Mouse (Mus musculus) forebrain, postnatal 0 days (tissue): ENCODE measurements around the gene Mnd1. TPM values are rescaled to one million over a fixed set of nuclear protein-coding genes. Genes with fewer than 3 reads are reported as not detected.

Experiments
- ATAC-seq: fragments of 200-750 bp; cut with Nextera tagmentation; 2 replicates; pipeline ENCODE4 v1.8.0; 2017; ENCODE audit warnings: mild to moderate bottlenecking, moderate library complexity
- DNase-seq: peaks from one replicate; pipeline ENCODE4 v3.0.0-alpha.2; 2015
- H3K27ac ChIP-seq: fragments of 300-500 bp; sonication (generic); 2 replicates; pipeline ENCODE4 v1.5.1; 2014; ENCODE audit warnings: low read depth, mild to moderate bottlenecking, antibody characterized with exemption, low read length, moderate library complexity, mixed read lengths
- H3K27me3 ChIP-seq: fragments of 300-500 bp; sonication (generic); 2 replicates; pipeline ENCODE4 v1.6.1; 2014; ENCODE audit warnings: mild to moderate bottlenecking, low read length, mixed read lengths; ENCODE audit not compliant: insufficient read depth
- H3K36me3 ChIP-seq: fragments of 300-500 bp; sonication (generic); 2 replicates; pipeline ENCODE4 v1.6.1; 2014; ENCODE audit warnings: mild to moderate bottlenecking, moderate library complexity; ENCODE audit not compliant: insufficient read depth
- H3K4me1 ChIP-seq: fragments of 300-500 bp; sonication (generic); 2 replicates; pipeline ENCODE4 v1.6.1; 2014; ENCODE audit warnings: antibody characterized with exemption; ENCODE audit not compliant: insufficient read depth
- H3K4me2 ChIP-seq: fragments of 300-500 bp; sonication (generic); 2 replicates; pipeline ENCODE4 v1.6.1; 2014; ENCODE audit warnings: low read depth, mild to moderate bottlenecking, moderate library complexity
- H3K4me3 ChIP-seq: fragments of 300-500 bp; sonication (generic); 2 replicates; pipeline ENCODE4 v1.5.1; 2014; ENCODE audit warnings: low read depth, low read length, mixed read lengths
- H3K9ac ChIP-seq: fragments of 300-500 bp; sonication (generic); 2 replicates; pipeline ENCODE4 v1.6.1; 2014; ENCODE audit warnings: mild to moderate bottlenecking
- H3K9me3 ChIP-seq: fragments of 300-500 bp; sonication (generic); 2 replicates; pipeline ENCODE4 v1.6.1; 2016; ENCODE audit warnings: low read length
- CTCF ChIP-seq: sonication (generic); IDR thresholded peaks from 2 replicates; pipeline ENCODE4 v1.5.1; 2016; ENCODE audit warnings: antibody characterized with exemption, control low read depth, low read depth
- WGBS: fragments of 180-500 bp; shearing (Covaris S2); extraction: QIAGEN DNeasy Blood & Tissue Kit; methylation state at CpG from one replicate; pipeline ENCODE4 v1.1.7; 2014; 5-methylcytosine and 5-hydroxymethylcytosine counted together
- polyA plus RNA-seq: library from polyadenylated mRNA; unstranded; fragments of >200 nt; fragmentation: Nextera tagmentation; extraction: Ambion mirVana; gene quantifications from 2 replicates; pipeline ENCODE4 v1.2.1, GENCODE M21; 2015
- total RNA-seq: library from RNA; depleted of rRNA; stranded (reverse); fragments of >200 nt; gene quantifications from 2 replicates; pipeline ENCODE4 v1.2.3, GENCODE M21; 2014

Mnd1 gene
- total and polyA plus RNA-seq, 2 experiments from 2014 or later = 2.5 to 3.0 TPM

- H3K36me3 ChIP-seq = no peaks in the 10 kb centered on the region
- H3K27ac ChIP-seq = no peak overlapping the region
- H3K4me2 ChIP-seq = no peak overlapping the region
- H3K9ac ChIP-seq = no peak overlapping the region
- no peak for DNase-seq
- WGBS = 90% methylated on average over 4 of the region's 4 CpGs
- H3K9me3 ChIP-seq = no peaks in the 10 kb centered on the region
- no peak for TF ChIP-seq CTCF
- no peaks in the 10 kb centered on the region for H3K27me3 ChIP-seq
- H3K4me1 ChIP-seq = no peaks in the 10 kb centered on the region
- H3K4me3 ChIP-seq = no peak overlapping the region
- no peak for ATAC-seq
Measured at GRCm38 (mm10) chr3:84081208-84081722, 74.3 kb downstream of the Mnd1 start.

GRCm38 (mm10) chr3:84080074-84080473, 75.5 kb downstream of the Mnd1 start:
- no peak for ATAC-seq
- no peak overlapping the region for H3K9ac ChIP-seq

GRCm38 (mm10) chr3:84077505-84077904, 78.1 kb downstream of the Mnd1 start:
- Histone ChIP-seq H3K9ac (no peak overlapping the region), H3K36me3 (no peaks in the 10 kb centered on the region), H3K4me3 (no peak overlapping the region), H3K4me1 (no peaks in the 10 kb centered on the region), H3K4me2 (no peak overlapping the region), H3K27me3 (no peaks in the 10 kb centered on the region), H3K27ac (no peak overlapping the region), H3K9me3 (no peaks in the 10 kb centered on the region)
- DNase-seq (no peak), ATAC-seq (no peak)
- 87% methylated on average over 4 of the region's 4 CpGs for WGBS
- no peak for TF ChIP-seq CTCF

More at GRCm38 (mm10) chr3:84080074-84080473, 75.5 kb downstream of the Mnd1 start:
- no peak for TF ChIP-seq CTCF
- Histone ChIP-seq H3K4me3 (no peak overlapping the region), H3K9me3 (no peaks in the 10 kb centered on the region), H3K27me3 (no peaks in the 10 kb centered on the region), H3K27ac (no peak overlapping the region), H3K4me2 (no peak overlapping the region), H3K36me3 (no peaks in the 10 kb centered on the region), H3K4me1 (no peaks in the 10 kb centered on the region)
- WGBS = 76% methylated on average over 7 of the region's 7 CpGs
- no peak for DNase-seq

- Histone ChIP-seq H3K9ac (no peak overlapping the region), H3K9me3 (no peaks in the 10 kb centered on the region), H3K4me2 (no peak overlapping the region), H3K4me3 (no peak overlapping the region), H3K27me3 (no peaks in the 10 kb centered on the region), H3K27ac (no peak overlapping the region), H3K4me1 (no peaks in the 10 kb centered on the region), H3K36me3 (no peaks in the 10 kb centered on the region)
- DNase-seq (no peak), ATAC-seq (no peak)
- 76% methylated on average over 13 of the region's 13 CpGs for WGBS
- no peak for TF ChIP-seq CTCF
Measured at GRCm38 (mm10) chr3:84076543-84077332, 78.8 kb downstream of the Mnd1 start.

- Histone ChIP-seq H3K9me3 (no peaks in the 10 kb centered on the region), H3K4me2 (no peak overlapping the region), H3K27me3 (no peaks in the 10 kb centered on the region), H3K4me1 (no peaks in the 10 kb centered on the region), H3K9ac (no peak overlapping the region), H3K36me3 (no peaks in the 10 kb centered on the region), H3K4me3 (no peak overlapping the region), H3K27ac (no peak overlapping the region)
- no peak for DNase-seq
- WGBS = 74% methylated on average over 4 of the region's 4 CpGs
- no peak for ATAC-seq
- no peak for TF ChIP-seq CTCF
Measured at GRCm38 (mm10) chr3:84075516-84075915, 80.1 kb downstream of the Mnd1 start.

GRCm38 (mm10) chr3:84074777-84075176, 80.8 kb downstream of the Mnd1 start:
- Histone ChIP-seq H3K36me3 (no peaks in the 10 kb centered on the region), H3K27me3 (no peaks in the 10 kb centered on the region), H3K4me2 (no peak overlapping the region), H3K4me1 (no peaks in the 10 kb centered on the region), H3K9ac (no peak overlapping the region), H3K9me3 (no peaks in the 10 kb centered on the region), H3K27ac (no peak overlapping the region), H3K4me3 (no peak overlapping the region)
- DNase-seq (no peak), ATAC-seq (no peak)
- no peak for TF ChIP-seq CTCF
- 87% methylated on average over 2 of the region's 2 CpGs for WGBS

GRCm38 (mm10) chr3:84071641-84072040, 83.9 kb downstream of the Mnd1 start:
- ATAC-seq (no peak), DNase-seq (no peak)
- Histone ChIP-seq H3K4me2 (no peak overlapping the region), H3K27ac (no peak overlapping the region), H3K4me1 (no peaks in the 10 kb centered on the region), H3K27me3 (no peaks in the 10 kb centered on the region), H3K9me3 (no peaks in the 10 kb centered on the region), H3K36me3 (no peaks in the 10 kb centered on the region), H3K9ac (no peak overlapping the region), H3K4me3 (no peak overlapping the region)
- 18% methylated on average over 2 of the region's 2 CpGs for WGBS
- no peak for TF ChIP-seq CTCF
